Mouse (Mus musculus): Measurements from ENCODE around the gene Cabp1. TPM values are rescaled to one million over a fixed set of nuclear protein-coding genes. Genes with fewer than 3 reads are reported as not detected.
"Not testable (repeated sequence)": the region's sequence is repeated elsewhere in the genome, so short reads cannot be mapped to it uniquely, and the experiment has no call there.

Gene Cabp1
- total RNA-seq, 2 experiments from 2014 or later: 34.8 to 42.3 TPM

DNA sequence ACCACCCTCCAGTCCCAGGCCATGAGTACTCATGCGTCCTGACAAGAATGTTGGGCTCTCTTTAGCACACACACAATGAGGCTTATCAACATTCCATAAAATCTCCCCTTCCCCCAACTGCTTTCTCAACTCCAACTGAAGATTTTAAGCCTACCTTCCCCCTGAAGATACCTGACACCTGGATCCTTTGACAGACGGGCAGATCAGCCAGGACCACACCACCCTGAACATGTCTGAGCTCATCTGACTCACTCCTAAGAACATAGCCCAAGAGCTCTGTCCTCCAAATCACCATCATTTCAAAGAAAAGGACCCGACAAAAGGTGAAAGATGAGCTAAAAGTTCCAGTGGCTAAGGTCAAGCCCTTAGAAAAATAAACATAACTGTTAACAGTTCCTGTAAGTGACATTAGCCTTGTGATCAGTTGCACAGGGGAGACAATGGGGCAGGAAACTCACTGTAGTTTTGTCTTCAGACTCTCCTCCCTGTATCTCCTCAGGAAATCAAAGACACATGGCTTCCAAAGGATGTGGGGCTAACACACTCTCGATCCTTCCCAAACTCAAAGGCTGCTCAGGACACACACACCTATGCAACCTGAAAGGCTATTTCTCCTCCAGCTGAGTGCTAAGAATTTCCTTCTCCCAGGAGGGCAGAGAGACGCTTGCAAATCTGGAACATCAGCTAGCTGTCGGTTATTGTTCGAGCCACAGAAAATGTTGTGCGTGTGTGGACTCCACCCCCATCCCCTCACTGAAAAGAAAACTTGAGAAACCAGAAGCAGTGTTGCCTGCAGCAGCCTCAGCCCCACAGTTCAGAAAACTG, 41.8 kb downstream of the Cabp1 start:
- no peak for DNase-seq

DNA sequence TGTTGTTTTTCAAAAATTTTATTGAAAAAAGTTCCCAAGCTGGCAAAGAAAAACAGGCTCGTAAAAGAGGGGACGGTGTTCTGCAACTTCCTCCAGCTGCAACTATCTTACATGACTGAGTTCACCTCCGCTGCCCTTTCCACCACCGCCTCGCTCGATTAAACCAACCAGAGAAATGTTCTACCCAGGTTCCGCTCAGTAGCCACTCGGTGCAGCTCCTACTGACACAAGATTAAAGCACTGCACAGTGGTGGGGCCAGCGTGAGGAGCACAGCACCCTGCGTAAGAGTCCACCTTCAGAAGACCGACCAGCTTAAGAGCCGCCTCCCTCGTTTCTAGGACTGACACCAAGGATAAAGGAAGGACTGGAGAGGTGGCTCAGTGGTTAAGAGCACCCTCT, 42.7 kb downstream of the Cabp1 start:
- no peak for DNase-seq

DNA sequence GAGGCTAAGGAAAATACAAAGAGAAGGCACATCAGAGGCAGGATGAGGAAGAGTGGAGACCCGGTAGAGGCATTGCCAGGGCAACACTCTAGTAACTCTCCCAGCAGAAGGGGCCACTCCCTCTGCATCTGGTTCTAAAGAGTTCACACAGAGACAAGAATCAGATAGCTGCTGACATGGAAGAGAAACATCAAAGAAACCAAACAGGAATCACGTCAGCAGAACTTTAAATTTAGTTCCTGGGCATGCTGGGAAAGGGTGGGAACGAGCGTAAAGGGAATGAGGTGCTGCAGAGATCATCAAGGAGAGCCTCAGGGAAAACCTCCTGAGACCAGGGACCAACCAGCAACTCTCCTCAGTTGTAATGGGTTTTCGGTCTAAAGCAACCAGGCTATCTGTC, 43.2 kb downstream of the Cabp1 start:
- no peak for DNase-seq

DNA sequence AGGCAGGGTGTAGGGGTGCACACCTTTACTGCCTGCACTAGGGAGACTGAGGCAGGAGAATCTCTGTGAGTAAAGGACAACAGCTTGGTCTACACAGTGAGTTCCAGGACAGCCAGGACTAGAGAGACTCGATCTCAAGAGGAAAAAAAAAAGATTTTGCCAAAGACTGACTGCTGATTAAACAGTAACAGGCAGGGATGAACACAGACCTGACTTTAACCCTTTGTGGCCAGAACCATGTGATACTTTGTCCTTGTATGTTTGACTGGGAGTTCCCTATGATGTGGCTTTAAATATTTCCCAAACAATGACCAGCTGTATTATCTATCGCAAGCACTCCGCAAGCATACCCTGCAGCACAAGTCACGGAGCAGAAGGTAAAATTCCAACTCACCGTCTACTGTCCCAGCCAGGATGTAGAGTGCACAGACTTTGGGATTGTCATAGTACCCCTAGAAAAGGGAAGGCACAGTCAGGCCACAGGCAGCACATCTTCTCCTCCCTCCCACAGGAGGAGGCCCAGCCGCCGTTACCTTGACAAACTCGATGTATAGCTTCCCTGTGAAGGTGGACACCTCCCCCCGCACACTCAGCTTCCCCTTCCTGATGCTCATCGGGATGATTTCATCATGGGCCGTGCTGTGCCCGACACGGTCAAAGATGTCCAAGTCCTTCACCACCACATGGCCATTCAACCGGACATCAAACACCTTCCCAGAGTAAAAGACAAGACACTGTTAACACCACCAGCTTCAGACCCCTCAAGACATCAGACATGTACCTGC, 44.3 kb downstream of the Cabp1 start:
- no peak for DNase-seq

DNA sequence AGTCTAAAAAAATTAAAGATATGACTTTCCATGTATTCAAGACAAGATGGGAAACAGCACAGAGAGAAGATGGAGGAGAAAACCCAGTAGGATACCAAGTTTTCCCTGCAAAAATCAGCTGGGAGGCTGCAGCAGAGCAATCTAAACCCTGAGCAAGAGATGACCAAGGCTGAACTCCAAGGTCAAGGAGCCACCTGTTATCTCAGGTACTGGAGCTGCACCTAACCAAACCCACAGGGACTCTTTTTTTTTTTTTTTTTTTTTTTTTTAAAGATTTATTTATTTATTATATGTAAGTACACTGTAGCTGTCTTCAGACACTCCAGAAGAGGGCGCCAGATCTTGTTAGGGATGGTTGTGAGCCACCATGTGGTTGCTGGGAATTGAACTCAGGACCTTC, 45.3 kb downstream of the Cabp1 start:
- DNase-seq: not testable (repeated sequence)

DNA sequence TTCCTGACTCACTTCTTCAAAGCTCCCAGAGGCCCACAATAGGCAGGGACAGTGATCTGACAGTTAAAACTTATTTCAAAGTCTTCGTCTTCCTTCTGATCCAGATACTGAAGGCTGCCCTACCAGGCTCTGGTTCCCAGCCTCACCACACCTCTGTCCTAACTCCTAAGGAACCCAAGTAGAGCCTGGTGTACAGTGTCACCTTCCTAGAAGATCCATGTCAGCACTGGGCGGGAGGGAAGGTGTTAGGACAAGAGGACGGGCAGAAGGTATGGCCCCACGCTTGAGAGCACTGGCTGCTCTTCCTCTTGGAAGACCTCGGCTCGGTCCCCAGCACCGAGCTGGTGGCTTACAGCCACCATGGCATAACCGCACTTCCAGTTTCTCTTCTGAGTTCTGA, 45.8 kb downstream of the Cabp1 start:
- DNase-seq: no peak

DNA sequence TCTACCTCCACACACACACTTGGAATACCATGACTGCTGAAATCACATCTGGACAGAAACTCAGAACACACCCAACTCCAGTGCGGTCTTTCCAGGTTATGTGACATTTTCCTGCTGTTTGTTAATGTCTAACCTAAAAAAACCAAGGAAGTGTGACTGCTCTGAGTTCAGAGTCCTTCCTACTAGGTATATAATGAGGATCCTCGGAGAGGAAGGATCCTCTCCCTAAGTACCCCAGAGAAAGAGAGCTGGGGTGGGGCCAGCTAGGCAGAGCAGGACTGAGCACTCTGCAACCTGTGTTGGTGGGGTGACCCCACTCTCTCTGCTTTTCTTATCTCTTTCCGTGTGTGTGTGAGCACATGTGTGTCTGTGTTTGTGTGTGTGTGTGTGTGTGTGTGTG, 46.8 kb downstream of the Cabp1 start:
- DNase-seq: no peak

DNA sequence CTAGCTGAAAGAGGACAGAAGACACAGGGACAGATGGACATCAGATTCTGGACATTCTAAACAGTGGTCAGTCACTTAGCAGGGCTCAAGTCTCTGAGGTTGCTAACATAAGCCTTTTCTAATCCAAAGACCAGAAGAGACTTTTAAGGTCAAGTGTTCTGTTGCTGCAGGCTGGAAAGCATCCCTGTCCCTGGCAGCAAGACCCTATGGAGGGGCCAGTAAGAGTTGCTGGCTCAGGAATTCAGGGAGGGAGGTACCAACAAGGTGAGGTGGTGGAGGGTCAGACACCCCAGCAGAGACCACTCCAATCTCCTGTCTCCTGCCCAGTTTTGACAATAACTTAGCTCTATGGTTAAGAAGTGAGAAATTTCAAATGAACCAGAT, 47.4 kb downstream of the Cabp1 start:
- DNase-seq: no peak

DNA sequence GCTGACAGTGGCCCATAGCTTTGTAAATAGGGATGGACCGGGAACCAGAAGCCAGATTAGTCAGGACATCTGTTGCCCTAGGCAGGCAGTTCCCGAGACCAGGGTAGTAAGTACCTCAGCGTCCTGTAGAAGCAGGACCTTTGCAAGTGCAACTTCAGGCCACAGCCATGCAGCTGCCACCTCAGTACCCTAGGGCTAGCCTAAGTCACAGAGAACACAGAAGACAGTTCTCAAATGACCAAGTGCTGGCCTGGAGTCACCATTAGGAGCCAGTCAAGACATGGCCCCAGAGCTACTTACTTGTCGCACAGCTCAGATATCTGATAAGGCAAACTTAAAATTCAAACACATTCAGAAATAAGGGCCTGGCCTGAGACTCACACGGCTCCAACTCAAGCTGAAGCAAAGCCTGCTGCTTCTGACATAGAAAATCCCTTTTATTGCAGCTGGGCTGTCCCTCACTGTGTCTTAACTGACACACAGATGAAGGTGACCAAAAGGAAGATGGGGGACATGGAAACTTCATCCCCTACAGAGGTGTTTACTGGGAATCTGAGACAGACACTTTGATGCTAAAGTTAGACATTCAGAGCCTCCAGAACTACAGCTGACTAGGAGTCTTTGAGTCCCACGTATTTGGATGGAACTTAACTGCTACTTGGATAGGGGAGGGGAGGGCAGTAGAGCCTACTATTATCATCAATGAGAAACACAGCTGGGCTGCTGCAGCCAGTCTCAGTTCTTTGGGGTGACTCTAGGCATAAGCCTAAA, 48.0 kb downstream of the Cabp1 start:
- no peak for DNase-seq

DNA sequence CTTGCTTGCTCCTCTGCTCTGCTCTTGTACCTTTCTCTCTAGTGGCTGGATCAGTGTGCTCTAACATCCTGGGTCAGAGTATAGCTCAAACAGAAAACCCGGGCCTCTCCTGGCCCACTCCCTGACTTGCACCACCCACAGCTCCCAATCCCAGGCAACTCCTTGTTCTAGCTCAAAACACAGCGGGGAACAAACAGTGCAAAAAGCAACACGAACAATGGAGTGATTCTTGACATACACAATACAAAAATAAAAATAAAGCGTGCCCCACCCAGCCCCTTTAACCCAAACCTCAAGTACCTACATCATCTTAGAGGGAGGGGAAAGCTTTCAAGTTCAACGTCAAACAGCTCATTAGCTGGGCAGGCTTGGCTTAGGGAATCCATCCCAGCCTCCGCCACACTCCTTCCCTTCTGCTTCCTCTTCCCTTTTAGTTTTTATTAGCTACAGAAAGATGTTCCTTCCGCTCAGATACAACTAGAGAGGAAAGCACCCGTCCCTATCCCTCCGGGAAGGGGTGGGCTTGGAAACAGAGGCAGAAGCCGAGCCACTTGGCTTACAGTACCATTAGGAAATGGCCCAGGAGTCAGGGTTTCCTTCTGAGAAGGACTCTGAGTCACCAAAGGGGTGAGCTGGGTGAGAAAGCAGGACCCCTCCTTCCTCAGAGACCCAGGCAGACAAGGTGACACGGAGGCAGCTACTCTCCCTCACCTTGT, 48.8 kb downstream of the Cabp1 start:
- DNase-seq: no peak

DNA sequence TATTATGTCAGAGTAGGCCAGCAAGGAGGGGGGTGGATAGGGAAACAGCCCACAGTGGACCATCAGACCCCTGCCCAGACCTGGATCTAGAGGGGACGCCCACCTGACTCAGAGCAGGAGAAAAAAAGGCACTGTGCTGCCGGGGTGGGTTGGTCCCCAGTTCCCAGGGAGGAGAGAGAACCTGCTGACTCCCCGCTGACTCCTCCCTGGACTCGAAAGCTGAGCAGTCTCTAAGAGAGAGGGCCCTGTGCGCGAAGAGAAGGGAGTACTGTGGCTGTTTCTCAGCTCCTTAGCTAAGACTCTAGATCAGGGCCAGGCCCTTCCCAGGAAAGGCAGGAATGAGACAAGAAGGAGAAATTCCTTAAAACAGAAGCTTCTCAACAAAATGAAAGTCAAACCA, 49.7 kb downstream of the Cabp1 start:
- no peak for DNase-seq

DNA sequence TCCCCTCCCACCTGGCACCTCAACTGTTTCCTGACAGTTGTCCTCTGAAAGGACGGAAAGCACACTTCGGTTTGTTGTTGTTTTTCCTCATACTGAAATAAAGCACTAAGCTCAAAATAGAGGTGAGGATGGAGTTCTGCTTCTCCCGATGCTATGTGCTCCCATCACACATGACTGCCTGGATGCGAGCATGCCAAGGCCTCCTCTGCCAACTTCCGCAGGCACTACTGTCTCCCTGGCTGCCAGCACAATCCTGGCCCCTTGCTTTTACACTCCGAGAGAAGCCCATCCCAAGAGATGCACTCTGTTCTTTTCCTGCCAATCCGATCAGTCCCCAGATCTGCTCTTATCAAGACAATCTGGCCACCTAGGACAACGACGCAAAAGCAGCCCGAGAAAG, 50.6 kb downstream of the Cabp1 start:
- no peak for DNase-seq

DNA sequence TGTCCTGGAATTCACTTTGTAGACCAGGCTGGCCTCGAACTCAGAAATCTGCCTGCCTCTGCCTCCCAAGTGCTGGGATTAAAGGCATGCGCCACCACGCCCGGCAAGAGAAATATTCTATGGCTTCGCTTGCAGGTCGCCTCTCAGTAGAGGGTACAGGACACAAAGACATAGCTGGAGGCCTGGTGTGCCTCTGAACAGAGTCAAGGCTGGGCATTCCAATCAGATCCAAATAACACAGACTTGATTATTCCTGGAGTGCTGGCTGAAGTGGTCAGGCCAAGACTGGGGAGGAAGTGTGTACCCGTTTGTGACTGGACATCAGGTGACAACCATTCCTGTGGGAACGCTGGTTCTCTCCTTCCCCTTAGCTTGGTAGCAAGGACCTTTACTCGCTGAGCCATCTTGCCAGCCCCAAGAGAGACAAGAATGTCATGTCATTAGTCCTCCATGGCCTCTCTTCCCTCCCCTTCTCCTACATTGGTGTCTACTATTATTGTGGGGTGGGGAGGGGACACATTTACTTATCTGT, 51.9 kb downstream of the Cabp1 start:
- DNase-seq: no peak

DNA sequence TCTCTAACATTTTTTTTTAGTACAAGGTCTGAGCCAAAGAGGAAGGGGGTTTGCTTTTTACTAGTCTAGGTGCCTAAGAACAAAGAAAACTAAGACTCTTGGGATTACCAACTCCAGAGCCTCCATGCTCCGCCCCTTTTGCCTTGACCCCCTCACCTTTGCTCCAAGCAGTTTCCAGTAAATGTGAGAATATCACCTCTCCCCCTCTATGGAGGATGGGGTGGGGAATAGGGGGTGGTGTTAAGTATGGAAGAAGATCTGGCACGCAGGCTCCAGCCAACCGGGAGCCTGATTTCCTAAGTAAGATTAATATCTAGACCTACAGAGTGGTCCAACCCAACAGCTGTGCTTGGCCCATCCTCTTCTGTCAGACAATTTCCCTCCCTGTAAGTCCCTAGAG, 53.5 kb downstream of the Cabp1 start:
- DNase-seq: no peak

DNA sequence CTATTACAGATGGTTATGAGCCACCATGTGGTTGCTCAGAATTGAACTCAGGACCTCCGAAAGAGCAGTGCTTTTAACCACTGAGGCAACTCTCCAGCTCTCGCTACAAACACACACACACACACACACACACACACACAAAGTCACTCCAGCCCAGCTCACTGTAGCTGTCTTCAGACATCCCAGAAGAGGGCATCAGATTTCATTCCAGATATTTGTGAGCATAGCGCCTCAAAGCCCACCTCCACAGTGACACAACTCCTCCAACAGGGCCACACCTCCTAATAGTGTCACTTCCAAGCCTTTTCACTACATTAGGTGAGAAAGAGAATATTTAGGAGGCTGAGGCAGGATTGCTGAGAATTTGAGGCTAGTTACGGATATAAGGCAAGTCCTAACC, 55.1 kb downstream of the Cabp1 start:
- no peak for DNase-seq

DNA sequence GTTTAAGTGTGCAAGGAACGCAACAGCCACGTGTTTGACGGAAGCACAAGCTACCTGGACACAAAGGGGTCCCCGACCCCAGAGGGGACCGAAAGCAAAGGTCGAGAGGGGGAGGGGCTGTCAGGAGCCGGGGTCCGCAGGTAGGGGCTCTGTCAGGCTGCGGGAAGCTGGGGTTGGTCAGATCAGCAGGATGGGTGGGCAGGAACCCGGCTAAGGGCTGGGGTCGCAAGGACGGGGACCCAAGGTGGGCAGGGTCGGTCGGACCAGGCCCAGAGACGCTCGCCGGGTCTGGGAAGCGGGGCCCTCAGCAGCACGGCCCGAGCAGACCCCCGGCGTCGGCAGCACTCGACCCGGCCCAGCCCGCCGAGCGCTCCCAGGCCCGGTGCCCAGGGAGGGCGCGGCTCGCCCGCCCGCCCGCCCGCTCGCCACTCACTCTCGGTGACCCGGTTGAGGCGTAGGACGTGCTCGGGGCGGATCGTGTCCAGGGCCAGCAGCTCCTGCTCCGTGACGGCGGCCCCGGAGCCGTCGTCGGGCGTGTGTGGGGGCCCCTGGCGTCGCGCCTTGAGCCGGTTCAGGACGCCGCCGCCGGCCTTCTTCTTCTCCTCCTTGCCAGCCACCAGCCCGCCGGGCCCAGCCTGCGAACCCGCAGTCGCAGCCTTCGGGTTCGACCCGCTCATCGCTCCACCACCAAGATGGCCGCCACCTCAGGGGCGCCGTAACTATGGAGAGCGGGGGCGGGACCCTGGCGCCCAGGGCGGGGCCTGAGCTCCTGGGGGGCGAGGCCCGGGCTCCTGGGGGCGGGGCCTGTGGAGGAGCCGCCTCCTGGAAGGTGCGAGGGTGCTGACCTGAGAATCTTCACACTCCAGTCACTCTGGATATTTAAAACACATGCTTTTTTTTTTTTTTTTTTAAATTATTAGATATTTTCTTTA, 59.7 kb downstream of the Cabp1 start, which contains the start of gene Unc119b:
Gene Unc119b (minus strand): TSS at position 742 of the 932 bp plus-strand sequence.
- peak; percentile 93 to 96 for DNase-seq

DNA sequence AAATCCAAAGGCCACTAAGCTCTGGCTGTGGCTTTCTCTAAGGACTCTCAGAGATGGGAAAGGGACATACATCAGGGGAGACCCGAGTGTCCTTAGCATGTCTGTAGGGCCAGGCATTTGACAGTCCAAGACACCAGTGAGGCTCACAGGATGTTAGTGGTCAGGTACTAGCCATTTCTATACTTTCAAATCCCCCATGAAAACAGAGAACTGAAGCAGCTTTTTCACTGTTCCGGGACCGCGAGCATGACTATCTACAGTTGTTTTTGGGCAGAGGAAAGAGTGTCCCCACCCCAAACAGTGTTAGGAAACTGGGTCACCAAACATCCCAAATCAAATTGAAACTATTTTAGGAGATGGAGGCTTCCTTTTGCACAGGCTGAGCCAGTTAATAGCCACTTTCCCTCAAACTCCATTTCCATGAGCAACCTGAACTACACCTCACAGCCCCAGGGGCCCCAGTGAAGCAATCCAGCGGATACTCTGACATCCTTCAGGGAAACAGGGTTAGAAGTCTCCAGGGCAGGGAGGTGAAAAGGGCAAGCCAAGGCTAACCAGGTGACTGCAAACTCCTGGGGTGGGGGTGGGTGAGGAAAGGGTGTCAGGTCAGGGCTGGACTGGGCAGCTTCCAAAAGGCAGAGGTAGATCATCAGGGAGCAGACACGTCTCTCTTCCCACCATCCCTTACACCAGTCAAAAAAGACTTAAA, 60.7 kb downstream of the Cabp1 start:
- no peak for DNase-seq

DNA sequence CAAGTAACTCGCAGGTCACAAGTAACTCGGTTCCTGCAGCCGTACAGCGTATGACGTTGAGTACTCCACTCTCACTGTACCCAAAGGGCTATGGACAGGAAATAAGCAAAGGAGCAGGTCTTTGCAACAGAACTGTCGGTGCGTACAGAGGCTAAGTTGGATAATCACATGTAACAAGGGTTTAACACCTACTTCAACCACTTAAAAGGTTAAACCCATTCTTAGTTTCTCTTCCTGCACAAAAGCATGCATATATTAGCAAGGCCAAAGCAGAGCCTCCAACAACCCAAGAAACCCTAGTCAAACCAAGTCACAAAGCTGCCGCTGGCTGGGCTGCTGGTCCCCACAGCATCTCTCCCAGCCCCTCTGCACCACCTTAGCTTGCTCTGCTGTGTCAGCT, 61.7 kb downstream of the Cabp1 start:
- DNase-seq: no peak

DNA sequence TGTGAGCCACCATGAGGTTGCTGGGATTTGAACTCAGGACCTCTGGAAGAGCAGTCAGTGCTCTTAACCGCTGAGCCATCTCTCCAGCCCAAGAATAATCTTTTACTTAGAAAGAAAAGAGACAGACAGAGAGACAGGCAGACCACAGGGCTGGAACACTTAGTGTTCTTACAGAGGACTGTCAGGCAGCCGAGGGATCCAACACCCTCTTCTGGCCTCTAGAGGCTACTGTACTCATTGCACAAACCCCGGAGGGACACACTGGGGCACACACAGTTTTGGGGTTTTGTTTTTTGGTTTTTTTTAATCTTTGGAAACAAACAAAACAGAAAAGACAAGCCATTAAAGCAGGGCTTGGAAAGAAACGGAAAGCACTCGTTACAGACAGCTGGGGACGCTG, 64.9 kb downstream of the Cabp1 start:
- no peak for DNase-seq

Data from adrenal gland, postnatal 36 days (tissue).